Mouse (Mus musculus): ENCODE measurements around the gene Rpl32.
"Not testable (repeated sequence)": the region's sequence is repeated elsewhere in the genome, so short reads cannot be mapped to it uniquely, and the experiment has no call there.

DNA sequence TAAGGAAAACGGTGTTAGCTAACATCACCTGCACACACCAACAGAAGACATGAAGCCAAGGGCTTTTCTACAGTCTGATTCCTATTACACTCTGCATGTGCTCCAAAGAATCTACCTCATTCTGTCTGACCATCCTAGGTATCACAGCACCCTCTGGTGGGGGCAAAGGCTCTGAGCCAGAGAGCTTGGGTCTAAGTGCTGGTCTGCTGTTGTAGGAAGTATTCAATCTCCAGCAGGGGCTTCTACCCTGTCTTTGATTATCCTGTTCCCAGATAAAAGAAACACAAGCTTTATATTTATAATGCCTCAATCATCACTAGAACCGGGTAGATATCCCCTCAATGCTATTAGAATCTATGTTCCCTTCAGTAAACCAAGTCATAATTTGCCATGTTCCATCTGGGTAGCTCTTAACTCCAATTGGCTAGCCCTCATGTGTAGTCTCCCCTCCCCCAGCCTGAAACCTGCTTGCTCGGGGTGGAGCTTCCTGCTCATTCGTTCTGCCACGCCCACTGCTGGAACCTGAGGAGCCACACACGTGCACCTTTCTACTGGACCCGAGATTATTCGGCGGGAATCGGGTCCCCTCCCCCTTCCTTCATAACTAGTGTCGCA lies 15.4 kb upstream of the Rpl32 start:
- TF ChIP-seq CTCF (conservative IDR thresholded peaks at IDR 0.05; ENCODE audit: low read length), result peak; percentile 56
- TF ChIP-seq POU5F1, NANOG (IDR thresholded peaks at IDR 0.05; ENCODE audit: borderline replicate concordance, low read length): not testable (repeated sequence)
